Mouse (Mus musculus) right cerebral cortex, postnatal 4 days (tissue): ENCODE measurements around the gene Trak1.

Experiments used
- DNase-seq: peaks from one replicate; pipeline ENCODE4 v3.0.0-alpha.2; 2022

The Trak1 gene

GRCm38 (mm10) chr9:121297171-121298064, at the start of gene Trak1:
Gene Trak1, plus strand, starts transcription at chr9:121297502.
- DNase-seq = peak; percentile 56

GRCm38 (mm10) chr9:121247956-121248775, 49.1 kb upstream of the Trak1 start:
- DNase-seq = peak; percentile 95

GRCm38 (mm10) chr9:121249805-121250204, 47.5 kb upstream of the Trak1 start:
- DNase-seq = no peak

GRCm38 (mm10) chr9:121250854-121251253, 46.4 kb upstream of the Trak1 start:
- no peak for DNase-seq

- no peak for DNase-seq
Measured at GRCm38 (mm10) chr9:121253983-121254382, 43.3 kb upstream of the Trak1 start.

GRCm38 (mm10) chr9:121254761-121255160, 42.5 kb upstream of the Trak1 start:
- no peak for DNase-seq

- DNase-seq = no peak
Measured at GRCm38 (mm10) chr9:121257106-121257505, 40.2 kb upstream of the Trak1 start.

- DNase-seq = no peak
Measured at GRCm38 (mm10) chr9:121265307-121265706, 32.0 kb upstream of the Trak1 start.

GRCm38 (mm10) chr9:121271149-121271548, 26.2 kb upstream of the Trak1 start:
- DNase-seq = no peak

- no peak for DNase-seq
Measured at GRCm38 (mm10) chr9:121271561-121271960, 25.7 kb upstream of the Trak1 start.

- DNase-seq = no peak
Measured at GRCm38 (mm10) chr9:121276745-121277117, 20.6 kb upstream of the Trak1 start.

GRCm38 (mm10) chr9:121277118-121278060, 19.9 kb upstream of the Trak1 start, which contains the start of gene Ulk4:
Gene Ulk4, minus strand, starts transcription at chr9:121277197.
- DNase-seq = peak; percentile 83

GRCm38 (mm10) chr9:121279216-121279615, 18.1 kb upstream of the Trak1 start:
- DNase-seq = no peak

GRCm38 (mm10) chr9:121281891-121282290, 15.4 kb upstream of the Trak1 start:
- DNase-seq = no peak

GRCm38 (mm10) chr9:121283620-121284185, 13.6 kb upstream of the Trak1 start:
- DNase-seq = no peak

- peak; percentile 35 for DNase-seq
Measured at GRCm38 (mm10) chr9:121284422-121284821, 12.9 kb upstream of the Trak1 start.

GRCm38 (mm10) chr9:121285341-121286324, 11.7 kb upstream of the Trak1 start:
- DNase-seq = peak; percentile 40

GRCm38 (mm10) chr9:121286325-121286901, 10.9 kb upstream of the Trak1 start:
- DNase-seq = no peak

GRCm38 (mm10) chr9:121291275-121291674, 6.0 kb upstream of the Trak1 start:
- no peak for DNase-seq

- no peak for DNase-seq
Measured at GRCm38 (mm10) chr9:121293187-121293586, 4.1 kb upstream of the Trak1 start.

GRCm38 (mm10) chr9:121295221-121295620, 2.1 kb upstream of the Trak1 start:
- no peak for DNase-seq
